Mouse (Mus musculus) large intestine, adult 2 months (tissue): Measurements from ENCODE around the gene Celf2. TPM values are rescaled to one million over a fixed set of nuclear protein-coding genes. Genes with fewer than 3 reads are reported as not detected.

Source experiments
- DNase-seq: peaks from one replicate; pipeline ENCODE4 v3.0.0-alpha.2; 2012; ENCODE audit warnings: low read depth, low spot score
- WGBS: fragments of 180-500 bp; shearing (Covaris S2); methylation state at CpG from one replicate; pipeline ENCODE4 v1.1.7; 2018; 5-methylcytosine and 5-hydroxymethylcytosine counted together
- polyA plus RNA-seq: library from polyadenylated mRNA; depleted of rRNA; stranded (reverse); fragments of >200 nt; gene quantifications from 2 replicates; pipeline ENCODE4 v1.2.3, GENCODE M21; 2012

Celf2 gene
- polyA plus RNA-seq, 1 experiment = 7.2 TPM

DNA sequence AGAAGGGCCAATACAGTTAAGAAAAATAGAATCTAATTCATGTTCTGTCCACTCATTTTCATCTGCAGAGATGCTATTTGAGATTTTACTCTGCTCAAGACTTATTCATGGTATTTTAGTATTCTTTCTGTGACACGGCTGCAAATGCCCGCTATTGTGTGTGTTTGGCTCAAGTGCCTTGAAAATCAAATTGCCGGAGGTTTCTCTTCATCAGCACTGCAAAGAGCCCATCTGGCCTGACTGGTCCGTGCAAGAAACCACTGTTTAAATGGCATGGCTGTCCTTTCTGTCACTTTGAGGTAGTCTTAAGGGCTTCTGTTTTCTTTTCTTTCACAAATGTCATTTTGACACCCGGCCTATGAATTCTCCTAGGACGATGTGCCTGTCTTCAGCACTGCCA, 540.1 kb downstream of the Celf2 start:
- WGBS = 84% methylated on average over 6 of the region's 6 CpGs

DNA sequence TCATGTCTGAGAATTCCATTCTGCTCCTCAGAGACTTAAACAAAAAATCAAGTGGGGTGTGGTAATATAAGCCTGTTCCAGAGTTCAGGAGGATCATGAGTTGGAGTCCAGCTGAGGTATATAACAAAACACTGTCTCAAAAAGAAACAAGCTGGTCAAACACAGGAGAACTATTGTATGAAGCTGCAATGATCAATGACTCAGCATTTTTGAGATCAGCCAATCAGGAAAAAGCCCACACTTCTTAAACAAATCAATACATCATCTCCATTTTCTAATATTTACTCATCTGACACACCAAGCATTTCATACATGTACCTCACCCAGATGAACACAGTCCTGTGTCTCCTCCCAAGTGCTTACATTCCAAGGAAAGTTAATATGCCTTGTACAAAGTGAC, 544.1 kb downstream of the Celf2 start:
- no peak for DNase-seq

More for the DNA sequence above, 540.1 kb downstream of the Celf2 start:
- DNase-seq = no peak

DNA sequence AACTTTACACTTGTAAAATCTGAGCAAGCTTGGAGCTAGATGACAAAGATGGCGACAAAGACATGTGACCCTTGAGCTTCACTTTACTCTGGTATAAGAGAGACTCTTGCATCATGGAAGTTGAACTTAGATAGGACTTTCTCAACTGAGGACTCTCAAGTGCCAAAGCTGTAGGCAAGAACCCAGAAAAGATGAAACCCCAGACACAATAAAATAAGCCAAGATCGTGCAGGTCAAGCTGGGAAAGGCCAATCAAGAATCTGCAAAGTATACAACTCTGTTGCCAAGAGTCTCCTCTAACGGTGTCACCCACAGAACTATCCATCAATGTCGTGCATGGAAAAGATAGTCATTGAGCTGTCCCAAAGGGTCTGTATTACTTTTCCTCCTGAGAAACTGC, 558.7 kb downstream of the Celf2 start:
- DNase-seq = no peak
- WGBS = 69% methylated on average over 4 of the region's 4 CpGs

DNA sequence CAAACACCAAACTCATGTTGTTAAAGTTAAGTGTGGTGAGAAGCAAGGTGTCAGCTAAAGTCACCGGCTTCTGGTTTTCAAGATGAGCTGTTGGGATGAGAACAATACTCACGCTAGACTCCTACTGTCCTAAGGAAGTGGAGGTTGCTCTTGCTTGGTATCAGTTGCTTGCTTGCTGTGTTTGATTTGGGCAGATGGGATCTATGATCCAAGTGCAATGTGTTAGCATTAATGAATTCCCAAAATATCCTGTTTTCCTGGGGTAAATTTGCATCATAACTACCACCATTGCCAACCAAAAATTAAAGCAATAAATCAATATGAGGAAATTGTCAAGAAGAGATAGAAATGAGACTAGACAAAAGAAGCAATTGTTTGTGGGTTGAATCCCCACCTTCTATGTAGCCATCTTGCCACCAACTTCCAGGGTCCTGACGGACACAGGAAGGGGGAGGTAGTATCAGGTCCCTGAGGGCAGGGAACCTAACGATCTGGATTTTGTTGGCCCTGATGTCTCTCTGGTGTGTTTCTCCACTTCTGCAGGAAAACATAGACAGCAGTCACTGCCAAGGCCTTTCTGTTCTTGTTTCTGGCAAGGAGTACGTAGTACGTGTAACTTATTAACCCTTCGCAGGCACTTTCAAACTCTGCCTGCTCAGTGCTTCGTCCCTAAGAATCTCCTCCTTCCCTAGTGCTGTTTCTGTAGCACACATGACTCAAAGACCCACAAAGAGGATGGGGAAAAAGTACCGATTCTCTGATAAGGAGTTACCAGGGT, 563.5 kb downstream of the Celf2 start:
- 81% methylated on average over 9 of the region's 9 CpGs for WGBS
- DNase-seq = no peak

DNA sequence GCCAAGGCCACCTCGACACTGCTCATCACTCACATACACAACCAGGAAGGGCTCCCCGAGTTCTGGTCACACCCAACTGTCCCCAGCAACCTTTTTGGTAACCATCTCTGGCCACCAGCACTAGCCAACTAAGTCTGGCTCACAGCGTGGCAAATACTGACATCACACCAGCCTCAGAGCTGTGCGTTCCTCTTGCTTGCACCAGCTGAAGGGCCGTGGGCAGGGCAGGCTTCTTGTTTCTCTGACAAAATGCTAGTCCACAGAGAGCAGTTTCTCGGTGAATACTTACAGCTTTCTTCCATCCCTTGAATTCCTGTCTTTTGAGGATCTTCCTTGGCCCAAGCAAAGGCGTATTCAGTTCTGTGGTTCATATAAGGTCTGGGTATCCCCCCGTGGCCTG, 565.7 kb downstream of the Celf2 start:
- WGBS = 61% methylated on average over 8 of the region's 8 CpGs
- DNase-seq = no peak

DNA sequence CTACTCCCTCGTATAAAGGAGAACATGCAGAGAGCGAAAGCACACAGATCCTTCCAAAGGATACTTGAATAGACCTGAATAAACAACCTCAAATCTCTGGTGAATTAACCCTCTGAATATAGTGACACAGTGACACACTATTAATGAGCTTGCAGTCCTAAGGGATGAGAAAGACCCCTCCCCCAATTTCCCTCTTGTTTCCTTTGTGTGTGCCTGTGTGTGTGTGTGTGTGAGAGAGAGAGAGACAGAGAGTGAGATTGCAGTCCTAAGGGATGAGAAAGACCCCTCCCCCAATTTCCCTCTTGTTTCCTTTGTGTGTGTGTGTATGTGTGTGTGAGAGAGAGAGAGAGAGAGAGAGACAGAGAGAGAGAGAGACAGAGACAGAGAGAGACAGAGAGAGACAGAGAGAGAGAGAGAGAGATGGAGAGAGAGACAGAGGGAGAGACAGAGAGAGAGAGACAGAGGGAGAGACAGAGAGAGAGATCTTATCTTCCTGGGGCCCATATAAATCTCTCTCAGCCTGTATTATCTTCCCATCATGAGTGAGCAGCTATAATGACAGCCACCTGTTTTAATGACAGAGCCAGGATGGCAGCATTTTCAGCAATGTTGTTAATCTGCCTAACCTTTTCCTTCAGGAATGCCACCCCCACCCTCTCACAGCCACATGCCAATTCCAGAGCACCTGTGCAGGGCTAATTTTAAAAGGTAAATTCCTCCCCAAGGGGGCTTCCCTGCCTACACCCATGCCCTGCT, 566.5 kb downstream of the Celf2 start:
- DNase-seq = no peak
- WGBS = 68% methylated on average over 2 of the region's 2 CpGs

DNA sequence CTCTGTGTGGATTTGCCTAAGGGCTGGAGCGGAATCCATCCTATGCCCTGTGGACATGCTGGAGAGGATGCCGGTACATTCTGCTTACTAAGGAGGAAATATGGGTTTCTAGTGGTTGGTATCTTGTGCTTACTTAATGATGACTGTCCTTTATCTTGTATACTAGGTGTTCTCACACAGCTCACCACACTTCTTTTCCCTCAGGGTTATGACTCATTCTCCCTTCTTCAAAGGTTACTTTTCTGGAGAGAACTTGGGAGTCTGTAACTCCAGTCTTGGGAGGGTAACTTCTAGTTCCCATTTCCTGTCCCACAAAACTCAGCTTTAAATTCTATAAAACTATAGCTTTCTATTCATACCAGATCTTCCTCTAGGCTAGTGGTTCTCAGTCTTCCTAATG, 570.2 kb downstream of the Celf2 start:
- 96% methylated on average over 2 of the region's 2 CpGs for WGBS

DNA sequence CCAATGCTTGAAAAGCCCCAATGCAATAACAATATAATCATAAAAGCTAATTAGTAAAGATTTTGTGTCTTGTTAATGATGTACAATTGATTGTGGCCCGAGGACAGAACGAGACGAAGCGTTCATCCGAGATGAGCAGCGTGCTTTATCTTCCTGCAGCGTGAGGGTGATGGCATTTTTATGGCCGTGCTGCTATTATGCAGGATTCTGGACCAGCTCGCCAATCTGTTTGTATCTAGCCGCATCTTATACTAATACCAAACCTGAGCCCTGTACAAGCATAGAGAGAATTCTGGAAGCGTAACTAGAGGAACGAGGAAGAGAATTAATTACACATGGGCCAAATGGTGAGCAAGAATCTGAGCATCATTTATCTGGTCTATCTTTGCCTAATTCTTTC, 576.2 kb downstream of the Celf2 start:
- no peak for DNase-seq
- 52% methylated on average over 12 of the region's 12 CpGs for WGBS

More for the DNA sequence above, 570.2 kb downstream of the Celf2 start:
- no peak for DNase-seq

DNA sequence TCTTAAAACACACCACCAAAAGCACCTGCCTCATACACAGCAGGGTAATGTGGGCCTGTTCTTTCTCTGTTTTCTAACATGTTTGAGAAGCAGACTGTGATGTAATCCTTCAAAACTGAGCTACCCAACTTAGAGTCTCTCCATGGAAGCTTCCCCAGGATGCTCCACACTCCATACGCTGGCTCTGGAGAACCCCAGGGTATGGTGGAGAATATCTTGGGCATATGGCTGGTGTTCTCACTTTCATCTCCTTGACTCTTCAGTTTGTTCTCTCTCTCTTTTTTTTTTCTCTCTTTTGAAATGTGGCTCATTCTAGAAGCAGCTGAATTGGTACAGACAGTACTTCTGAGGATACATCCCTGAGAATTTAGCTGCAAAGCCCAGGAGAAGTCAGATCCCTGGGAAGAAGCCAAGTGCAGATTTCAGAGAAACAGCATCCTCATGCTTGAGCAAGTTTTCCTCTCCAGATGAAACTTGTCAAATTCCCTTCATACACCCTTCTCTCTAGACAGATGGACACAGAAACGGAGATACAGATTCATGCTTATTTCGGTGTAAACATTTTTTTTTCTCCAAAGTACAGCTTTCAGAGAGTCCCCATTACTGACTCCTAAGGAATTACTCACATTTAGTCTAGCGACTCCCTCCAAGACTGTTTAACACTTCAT, 581.5 kb downstream of the Celf2 start:
- WGBS = 78% methylated on average over 4 of the region's 4 CpGs
- no peak for DNase-seq

DNA sequence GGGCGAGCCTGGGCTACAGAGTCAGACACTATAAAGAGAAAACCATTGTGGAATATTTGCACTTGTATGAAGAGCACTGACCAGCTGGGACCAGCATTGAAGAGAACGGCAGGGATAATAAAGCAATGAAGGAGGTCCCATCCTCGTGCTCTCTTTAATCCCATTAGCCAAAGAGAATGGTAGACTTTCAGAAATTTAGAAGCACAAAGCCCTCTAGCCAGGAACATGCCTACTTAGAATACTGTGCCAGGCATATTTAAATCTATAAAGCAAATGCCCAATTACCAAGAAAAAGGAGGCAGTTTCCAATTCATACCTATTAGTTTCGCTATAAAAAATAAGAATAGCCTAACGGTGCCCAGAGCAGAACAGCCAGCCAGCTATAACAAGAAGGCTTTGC, 583.9 kb downstream of the Celf2 start:
- 85% methylated on average over 5 of the region's 5 CpGs for WGBS
- no peak for DNase-seq

DNA sequence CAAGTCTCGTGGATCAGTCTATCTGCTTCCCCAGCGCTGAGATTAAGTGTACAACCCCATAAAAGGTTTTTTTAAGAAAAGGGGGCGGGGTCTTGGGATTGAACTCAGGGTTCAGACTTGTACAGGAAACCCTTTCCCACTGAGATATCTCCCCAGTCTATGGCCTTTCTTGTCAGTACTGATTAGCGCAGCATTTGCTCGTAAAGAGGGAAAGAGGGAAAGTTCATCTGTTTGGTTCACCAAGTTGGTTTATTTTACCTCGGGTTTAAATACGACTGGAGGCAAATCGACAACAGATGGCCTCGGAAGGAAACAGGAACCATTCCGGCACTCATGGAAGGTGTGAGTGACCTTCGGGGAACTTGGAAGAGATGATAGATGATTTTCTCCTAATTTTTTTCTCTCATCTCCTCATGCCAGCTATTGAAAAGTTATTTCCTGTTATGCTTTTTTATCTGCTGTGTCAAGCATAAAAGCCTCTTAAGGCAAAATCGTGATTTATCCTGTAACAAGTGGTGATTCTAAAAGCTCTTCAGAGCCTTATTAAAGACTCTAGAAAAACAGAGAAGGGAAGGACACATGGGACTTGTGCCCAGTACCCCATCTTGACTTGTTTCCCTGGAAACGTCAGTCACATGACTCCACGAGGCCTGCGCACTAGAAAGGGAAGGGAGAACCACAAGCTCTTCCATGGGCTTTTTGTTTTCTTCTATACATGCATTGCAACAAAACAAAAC, 585.5 kb downstream of the Celf2 start:
- DNase-seq = no peak
- 58% methylated on average over 15 of the region's 15 CpGs for WGBS

DNA sequence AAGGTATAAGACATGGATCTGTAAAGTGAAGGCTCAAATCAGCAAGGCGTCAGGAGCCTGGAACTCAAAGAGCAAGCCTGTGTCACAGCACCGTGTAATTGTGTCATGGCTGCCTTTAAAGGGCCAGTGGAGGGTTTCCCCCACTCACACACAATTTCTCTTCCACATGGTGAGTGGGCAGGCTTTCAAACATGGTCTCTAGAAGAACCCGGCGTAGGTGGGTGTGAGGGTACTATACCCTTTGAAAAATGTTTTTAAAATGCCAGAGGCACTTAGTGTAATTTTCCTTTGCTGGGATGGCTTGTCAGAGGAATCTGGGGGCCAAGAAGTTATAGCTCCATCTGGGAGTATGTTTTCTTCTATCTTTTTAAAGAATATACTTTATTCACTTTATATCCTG, 594.0 kb downstream of the Celf2 start:
- 86% methylated on average over 4 of the region's 4 CpGs for WGBS
- no peak for DNase-seq

DNA sequence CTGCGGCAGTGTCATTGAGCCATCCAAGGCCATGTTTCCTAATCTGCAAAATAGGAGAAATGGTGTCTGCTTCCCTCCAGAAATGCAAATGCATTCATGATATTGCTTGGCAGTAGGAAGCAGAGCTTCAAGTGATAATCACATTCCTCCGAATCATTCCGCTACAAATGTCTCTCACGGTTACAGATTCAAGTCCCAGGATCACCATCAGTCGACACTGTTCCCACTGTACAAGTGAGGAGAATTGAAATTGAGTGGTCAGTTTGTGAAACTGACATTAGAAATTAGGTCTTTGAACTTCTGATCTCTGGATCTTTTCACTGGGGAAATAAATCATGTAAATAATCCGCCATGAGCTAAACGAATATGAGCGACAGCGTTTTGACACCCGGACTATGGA, 596.0 kb downstream of the Celf2 start:
- WGBS = 92% methylated on average over 10 of the region's 10 CpGs
- DNase-seq = no peak

DNA sequence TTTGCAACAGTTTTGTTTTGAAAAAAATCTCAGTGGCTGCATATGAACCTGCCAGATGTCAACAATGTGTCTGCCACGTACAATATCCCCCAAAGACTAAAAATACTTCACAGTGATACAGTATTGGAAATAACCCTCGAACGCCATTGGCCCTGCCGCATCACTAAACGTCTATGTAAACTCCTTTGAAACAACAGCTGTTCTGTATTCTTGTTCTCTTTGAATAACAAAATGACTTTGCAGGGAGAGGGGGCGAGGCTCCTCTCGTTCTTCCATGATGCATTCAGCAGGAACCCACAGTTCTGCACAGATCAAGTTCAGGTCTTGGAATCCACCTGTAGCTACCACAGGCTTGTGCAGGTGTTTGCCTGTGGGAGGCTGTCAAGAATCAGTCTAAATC, 597.4 kb downstream of the Celf2 start:
- DNase-seq = no peak
- WGBS = 63% methylated on average over 7 of the region's 7 CpGs

DNA sequence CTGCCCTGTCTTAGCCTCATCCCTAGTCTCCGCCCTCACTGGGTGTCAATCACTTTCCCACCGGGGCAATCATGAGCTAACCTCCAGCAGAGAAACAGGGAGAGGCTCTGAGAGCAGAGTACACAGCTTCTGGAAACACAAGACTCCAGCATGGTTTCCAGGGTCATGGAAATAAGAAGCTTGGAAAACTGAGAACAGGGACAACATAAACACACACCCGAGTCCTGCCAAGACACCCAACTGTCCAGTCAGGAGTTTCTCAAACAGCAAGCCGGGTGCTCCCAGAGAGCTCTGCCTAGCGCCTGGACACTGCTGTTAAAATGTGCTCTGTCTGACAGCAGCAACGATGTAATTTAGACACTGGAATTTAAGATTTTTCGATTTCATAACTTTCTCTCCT, 599.4 kb downstream of the Celf2 start:
- no peak for DNase-seq
- 53% methylated on average over 7 of the region's 7 CpGs for WGBS

DNA sequence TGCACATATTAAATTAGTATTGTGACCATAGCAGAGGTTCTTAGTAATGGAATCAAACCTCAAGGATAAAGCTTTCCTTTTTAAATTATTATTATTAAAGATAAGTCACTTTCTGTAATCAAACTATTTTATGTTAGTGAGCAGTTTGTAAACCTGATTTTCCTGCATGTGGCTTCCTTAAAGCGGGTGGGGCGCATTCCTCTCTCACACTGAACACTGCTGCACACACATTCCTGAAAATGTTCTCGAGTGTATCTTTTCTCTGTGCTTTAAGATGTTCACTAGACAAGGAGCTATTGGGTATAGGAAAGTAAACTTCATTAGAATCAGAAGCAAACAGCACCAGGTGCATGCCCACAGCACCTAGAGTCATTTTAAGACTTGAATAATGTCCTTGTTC, 605.0 kb downstream of the Celf2 start:
- 59% methylated on average over 3 of the region's 3 CpGs for WGBS
- DNase-seq = no peak

DNA sequence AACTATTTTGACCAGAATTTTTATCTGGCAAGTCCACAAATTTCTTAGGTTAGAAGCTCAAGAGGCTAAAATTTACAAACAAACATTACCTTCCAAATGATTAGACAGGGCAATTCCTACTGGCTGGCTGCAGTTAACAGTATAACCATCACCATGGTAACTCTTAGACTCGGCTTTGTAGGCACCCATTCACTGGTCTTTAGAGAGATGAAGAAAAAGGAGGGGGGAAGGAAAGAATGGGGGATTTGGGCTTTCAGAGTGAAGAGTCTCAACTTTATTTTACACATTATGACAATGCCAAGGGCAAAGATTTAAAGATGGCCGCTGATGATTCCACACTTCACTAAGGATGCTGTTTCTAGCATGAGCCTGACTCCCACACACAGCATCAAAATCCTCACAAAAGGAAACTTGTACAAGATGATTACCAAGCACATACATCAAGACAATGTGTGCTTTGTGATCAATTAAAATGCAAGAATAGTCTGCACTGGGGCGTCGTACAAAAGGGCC, 606.1 kb downstream of the Celf2 start:
- WGBS = 84% methylated on average over 4 of the region's 4 CpGs
- DNase-seq = no peak

DNA sequence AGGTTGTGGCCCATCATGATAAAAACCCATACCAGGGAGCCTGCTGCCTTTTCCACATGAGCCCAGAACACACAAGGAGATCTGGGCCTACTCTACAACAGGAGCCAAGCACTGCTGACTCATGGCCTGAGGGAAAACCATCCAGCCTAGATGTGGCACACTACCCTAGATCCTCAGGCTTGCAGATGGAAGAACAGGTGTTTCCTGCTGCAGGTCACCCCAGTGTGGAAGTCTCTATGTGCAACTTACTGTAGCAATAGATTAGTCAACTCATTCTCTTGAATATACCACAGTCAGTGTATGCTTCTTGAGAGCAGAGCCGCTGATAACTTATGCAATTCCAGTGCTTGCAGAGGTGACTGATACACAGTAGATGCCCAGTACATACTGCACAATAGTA, 612.5 kb downstream of the Celf2 start:
- no peak for DNase-seq
- 87% methylated on average over 1 of the region's 1 CpGs for WGBS

DNA sequence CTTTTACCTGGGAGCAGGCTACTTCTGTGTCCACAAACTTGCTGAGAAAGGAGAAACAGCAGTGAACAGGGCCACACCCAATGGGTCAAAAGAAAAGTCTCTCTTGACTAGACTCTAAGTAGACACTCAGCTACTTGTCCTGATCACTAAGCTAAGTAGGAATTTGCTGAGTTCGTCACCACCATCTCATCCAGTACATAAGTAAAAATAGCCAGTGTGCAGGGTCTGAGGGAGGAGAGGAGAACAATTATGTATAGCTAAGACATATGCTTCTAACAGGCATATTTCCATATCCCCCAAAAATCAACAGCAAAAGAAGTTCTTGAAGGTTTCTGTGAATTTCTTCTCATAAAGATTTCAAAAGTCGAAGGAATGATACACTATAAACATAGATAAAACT, 615.8 kb downstream of the Celf2 start:
- DNase-seq = no peak
- WGBS = 71% methylated on average over 2 of the region's 2 CpGs

DNA sequence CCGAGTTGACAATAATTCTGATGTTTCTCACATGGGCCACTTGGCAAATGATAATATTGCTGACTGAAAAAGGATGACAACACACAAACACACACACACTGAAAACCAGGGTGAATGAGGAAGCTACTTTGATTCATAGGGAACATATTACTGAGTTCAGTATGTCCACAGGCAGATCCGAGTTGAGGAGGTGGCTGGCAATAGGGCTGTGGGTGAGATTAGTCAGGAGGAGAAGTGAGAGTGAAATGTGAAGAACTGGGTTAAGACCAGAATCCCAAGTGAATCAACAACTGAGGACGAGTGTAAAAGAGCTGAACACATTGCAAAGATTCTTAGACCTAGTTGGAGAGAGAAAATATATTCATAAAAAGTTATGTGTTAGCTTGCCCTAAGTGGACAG, 616.3 kb downstream of the Celf2 start:
- no peak for DNase-seq
- 56% methylated on average over 3 of the region's 3 CpGs for WGBS
